Mouse (Mus musculus) cortical plate, adult 2 months (tissue): ENCODE measurements around the gene 4933411K16Rik. TPM values are rescaled to one million over a fixed set of nuclear protein-coding genes. Genes with fewer than 3 reads are reported as not detected.
"Not testable (repeated sequence)": the region's sequence is repeated elsewhere in the genome, so short reads cannot be mapped to it uniquely, and the experiment has no call there.

ENCODE experiments used
- H3K27ac ChIP-seq: fragments of 200-500 bp; 2 replicates; pipeline ENCODE4 v1.5.1; 2012; ENCODE audit warnings: low read length, control low read depth, inconsistent platforms; ENCODE audit not compliant: insufficient read depth
- H3K4me1 ChIP-seq: fragments of 200-500 bp; 2 replicates; pipeline ENCODE4 v1.6.1; 2011; ENCODE audit warnings: low read length; ENCODE audit not compliant: control insufficient read depth, insufficient read depth
- H3K4me3 ChIP-seq: fragments of 200-500 bp; 2 replicates; pipeline ENCODE4 v1.5.1; 2011; ENCODE audit warnings: mild to moderate bottlenecking, low read length, control low read depth; ENCODE audit not compliant: insufficient read depth
- CTCF ChIP-seq: fragments of 200-500 bp; IDR thresholded peaks from 2 replicates; pipeline ENCODE4 v1.5.1; 2011; ENCODE audit warnings: mild to moderate bottlenecking, control low read depth, low read length; ENCODE audit not compliant: insufficient read depth; ENCODE audit errors: extremely low read depth
- POLR2A ChIP-seq: fragments of 200-500 bp; IDR thresholded peaks from 2 replicates; pipeline ENCODE4 v1.6.1; 2011; ENCODE audit warnings: mild to moderate bottlenecking, low read length, control low read depth; ENCODE audit not compliant: insufficient read depth; ENCODE audit errors: extremely low read depth
- polyA plus RNA-seq: library from polyadenylated mRNA; depleted of rRNA; stranded (reverse); fragments of >200 nt; gene quantifications from 2 replicates; pipeline ENCODE4 v1.2.3, GENCODE M21; 2012

Gene 4933411K16Rik
- polyA plus RNA-seq, 1 experiment, result 0.08 TPM

DNA sequence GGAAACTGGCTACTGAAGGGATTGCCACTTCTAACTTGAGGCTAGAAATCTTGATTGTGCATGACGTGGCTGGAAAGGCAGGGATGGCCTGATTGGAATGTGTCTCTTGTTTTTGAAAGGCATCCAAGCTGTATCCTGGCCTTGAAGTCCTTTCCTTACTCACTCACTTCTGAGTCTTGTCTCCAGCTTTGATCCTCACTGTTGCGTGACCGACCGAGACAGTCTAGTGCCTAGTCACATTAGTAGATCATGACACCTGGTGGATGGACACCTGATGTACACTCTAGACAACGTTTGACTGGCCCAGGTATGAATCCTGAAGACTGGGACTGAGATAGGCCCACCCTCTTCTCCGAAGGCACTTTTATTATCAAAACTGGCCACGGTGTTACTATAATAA is 20.8 kb downstream of the 4933411K16Rik start:
- TF ChIP-seq CTCF (no peak), POLR2A (no peak)
- Histone ChIP-seq H3K4me3 (no peak overlapping the region), H3K27ac (no peak overlapping the region), H3K4me1 (no peaks in the 10 kb centered on the region)

DNA sequence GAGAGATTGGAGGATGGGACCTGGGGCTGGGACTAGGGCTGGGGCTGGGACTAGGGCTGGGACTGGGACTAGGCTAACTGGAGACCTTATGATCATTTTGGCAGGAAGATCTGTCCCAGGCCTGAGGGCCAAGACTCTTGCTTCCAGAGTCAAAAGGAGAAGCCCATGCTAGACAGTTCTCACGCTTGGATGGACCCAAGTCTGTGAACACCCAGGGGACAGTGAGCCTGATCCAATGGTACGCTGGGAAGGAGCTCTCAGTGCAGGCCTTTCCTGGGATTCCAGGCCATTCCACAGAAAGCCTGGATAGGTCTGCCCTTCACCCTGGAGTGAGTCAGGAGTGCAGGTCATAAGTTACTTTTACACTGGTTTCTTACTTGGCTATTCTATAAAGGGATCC is 23.0 kb downstream of the 4933411K16Rik start:
- TF ChIP-seq POLR2A (no peak), CTCF (no peak)
- Histone ChIP-seq H3K27ac (no peak overlapping the region), H3K4me3 (no peak overlapping the region), H3K4me1 (no peaks in the 10 kb centered on the region)

DNA sequence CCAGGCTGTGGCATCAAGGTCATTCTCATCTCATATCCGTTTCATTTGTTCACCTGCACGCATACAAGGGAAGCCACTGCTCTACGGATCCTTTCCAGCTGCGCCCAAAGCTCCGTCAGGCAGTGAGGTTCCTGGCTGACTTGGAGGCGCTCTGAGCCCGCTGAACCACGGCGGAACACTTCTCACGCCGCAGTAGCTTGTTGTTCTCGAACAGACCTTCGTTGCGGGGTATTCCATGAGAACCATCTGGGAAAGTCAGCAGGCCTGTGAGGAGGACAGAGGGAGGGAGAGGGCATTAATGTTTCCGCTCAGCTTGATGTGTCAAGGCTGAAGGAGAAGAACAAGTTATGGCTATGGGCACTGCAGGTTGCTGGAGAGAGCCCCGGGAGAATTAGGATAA is 23.9 kb downstream of the 4933411K16Rik start:
- Histone ChIP-seq H3K4me3 (no peak overlapping the region), H3K4me1 (no peaks in the 10 kb centered on the region), H3K27ac (no peak overlapping the region)
- no peak for TF ChIP-seq POLR2A
- no peak for TF ChIP-seq CTCF

DNA sequence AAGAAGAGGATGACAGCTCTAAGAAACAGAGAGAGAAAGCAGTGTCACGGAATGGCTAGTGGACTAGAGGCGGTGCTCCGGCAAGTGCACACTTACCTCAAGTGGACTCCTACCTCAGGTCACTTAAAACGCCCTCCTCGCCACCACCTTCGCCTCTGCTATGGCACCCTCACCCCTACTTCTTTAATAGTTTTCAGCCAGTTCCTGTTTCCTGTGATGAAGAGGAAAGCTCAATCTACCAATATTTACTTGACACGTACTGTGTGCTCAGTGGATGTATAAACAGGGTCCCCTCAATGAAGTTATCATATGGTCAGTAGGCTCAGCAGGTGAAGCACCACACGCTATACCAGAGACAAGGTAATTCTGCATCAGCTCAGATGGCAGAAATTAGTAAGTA is 26.5 kb downstream of the 4933411K16Rik start:
- TF ChIP-seq CTCF (no peak), POLR2A (no peak)
- no peaks in the 10 kb centered on the region for H3K4me1 ChIP-seq
- no peak overlapping the region for H3K27ac ChIP-seq
- no peak overlapping the region for H3K4me3 ChIP-seq

DNA sequence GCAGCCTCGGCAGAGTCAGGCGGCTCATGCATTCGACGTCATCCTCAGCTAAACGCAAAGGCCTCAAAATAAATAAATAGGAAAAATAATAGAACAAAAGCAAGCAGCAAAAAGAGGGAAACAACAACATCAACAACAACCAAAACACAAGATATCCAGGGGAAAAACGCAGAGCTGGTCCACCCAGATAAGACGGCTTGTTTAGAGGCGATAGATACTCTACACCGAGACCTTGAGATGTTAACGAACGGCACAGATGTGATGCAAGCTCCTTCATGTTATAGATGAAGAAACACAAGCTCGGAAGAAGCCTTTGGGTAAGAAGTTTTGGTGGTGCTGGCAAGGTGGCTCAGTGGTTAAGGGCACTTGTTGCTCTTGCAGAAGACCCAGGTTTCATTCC is 27.0 kb downstream of the 4933411K16Rik start:
- no peaks in the 10 kb centered on the region for H3K4me1 ChIP-seq
- TF ChIP-seq POLR2A (no peak), CTCF (no peak)
- H3K4me3 ChIP-seq, result no peak overlapping the region

DNA sequence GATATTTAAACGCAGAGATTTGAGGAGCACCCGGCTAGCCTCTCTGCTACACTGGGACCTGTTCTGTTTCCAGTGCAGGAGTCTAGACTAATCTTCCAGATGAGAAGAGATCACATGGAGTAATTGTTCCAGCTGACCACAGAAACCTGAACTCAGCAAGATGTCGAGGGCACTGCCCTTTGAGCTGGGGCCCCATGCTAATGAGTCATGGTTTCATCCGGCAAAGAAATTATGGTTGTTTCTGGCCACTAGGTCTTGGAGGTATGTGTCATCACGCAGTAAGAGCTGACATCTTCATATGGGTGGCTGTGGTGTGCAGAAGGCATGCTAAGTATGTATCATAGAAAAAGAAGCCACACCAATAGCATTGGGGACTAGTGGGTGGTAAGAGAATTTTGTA is 27.9 kb downstream of the 4933411K16Rik start:
- Histone ChIP-seq H3K4me1 (no peaks in the 10 kb centered on the region), H3K4me3 (no peak overlapping the region), H3K27ac (no peak overlapping the region)
- TF ChIP-seq POLR2A, result no peak
- TF ChIP-seq CTCF, result no peak

More for the DNA sequence above, 27.0 kb downstream of the 4933411K16Rik start:
- H3K27ac ChIP-seq, result no peak overlapping the region

DNA sequence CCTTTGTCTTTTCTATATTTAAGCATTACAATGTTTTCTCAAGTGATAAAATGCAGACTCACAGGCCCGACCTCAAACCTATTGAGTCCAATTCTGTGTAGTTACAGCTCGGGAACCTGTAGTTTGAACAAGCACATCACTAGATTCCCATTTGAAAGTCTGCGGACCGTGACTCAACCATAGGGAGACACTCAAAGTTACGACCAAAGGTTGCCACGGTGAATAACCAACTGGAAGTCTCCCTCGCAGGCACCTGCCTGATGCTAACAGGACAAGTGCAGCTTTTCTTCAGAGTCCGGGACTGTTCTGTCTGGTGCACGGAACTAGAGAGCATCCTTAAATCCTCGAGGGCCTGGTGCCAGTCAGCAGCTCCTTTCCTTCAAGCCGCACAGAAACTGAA is 28.4 kb downstream of the 4933411K16Rik start:
- TF ChIP-seq POLR2A (no peak), CTCF (no peak)

DNA sequence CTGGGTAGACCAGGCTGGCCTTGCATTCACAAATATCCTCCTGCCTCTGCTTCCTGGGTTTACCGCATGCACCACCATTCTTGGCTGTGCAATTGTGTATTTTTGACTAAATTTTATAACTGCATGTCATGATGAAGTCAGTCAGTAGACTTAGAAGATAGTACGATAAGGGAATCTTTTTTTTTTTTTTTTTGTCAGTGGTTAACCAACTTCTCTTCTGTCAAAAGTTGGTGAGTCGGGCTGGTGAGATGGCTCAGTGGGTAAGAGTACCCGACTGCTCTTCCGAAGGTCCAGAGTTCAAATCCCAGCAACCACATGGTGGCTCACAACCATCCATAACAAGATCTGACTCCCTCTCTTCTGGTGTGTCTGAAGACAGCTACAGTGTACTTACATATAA is 29.6 kb downstream of the 4933411K16Rik start:
- H3K4me1 ChIP-seq, H3K4me3 ChIP-seq, H3K27ac ChIP-seq: not testable (repeated sequence)

More for the DNA sequence above, 28.4 kb downstream of the 4933411K16Rik start:
- Histone ChIP-seq H3K27ac (no peak overlapping the region), H3K4me3 (no peak overlapping the region), H3K4me1 (no peaks in the 10 kb centered on the region)

DNA sequence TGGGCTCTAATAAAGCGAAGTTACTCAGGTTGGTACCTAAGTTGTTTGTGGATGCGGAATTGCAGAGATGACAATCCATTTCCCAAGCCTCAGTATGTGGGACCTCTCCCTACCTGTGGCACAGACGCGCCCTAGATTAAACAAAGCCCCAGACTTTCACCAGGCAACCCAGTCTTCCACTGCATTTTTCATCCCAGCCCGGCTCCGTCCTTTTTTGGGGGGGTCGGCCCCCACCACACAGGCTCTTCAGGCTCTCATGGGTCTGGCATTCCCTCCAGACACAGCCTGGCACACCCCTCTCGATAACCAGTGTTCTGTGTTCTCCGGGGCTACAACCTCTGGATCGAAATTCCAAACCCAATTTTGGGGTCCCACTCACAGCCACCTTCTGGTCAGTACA is 33.6 kb downstream of the 4933411K16Rik start:
- H3K27ac ChIP-seq, result no peak overlapping the region
- peak overlapping the region; percentile 86 for H3K4me3 ChIP-seq
- TF ChIP-seq CTCF (no peak), POLR2A (no peak)
- no peaks in the 10 kb centered on the region; the same call in 1 of the 2 replicates for H3K4me1 ChIP-seq

DNA sequence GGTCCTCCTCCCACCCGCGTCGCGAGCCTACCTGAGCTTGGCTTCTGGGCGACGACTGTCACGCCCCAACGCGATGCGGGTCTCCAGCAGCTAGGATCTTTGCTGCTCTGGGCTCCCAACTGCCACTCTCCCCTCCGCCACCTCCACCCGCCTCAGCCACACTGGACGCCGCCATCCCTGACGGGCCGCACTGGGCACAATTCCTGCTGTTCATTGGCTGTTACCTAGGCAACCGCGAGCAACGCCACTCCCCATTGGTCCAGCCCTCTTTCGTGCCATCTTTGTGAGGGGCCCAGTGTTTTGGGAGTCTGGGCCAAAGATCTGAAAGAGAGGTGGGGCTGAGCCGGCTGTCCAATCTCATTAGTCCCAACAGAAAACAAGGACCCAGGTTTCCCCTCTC is 34.1 kb downstream of the 4933411K16Rik start, which contains the start of gene Morn4:
Morn4 (minus strand) TSS at position 192 of the 400 bp plus-strand sequence.
- peak; percentile 89 for TF ChIP-seq POLR2A
- TF ChIP-seq CTCF, result no peak
- Histone ChIP-seq H3K4me1 (peaks cover under 1% of the 10 kb centered on the region; the same call in 1 of the 2 replicates), H3K4me3 (peak within 1 kb of the TSS; percentile 86), H3K27ac (no peak within 1 kb of the TSS)
